Mouse (Mus musculus) E14TG2a.4 (cell line): ENCODE results near the gene B130006D01Rik.

Experiments
- H3K27me3 ChIP-seq: 2 replicates; pipeline ENCODE4 v1.6.1; 2014; ENCODE audit warnings: low read length, control low read depth; ENCODE audit not compliant: insufficient read depth
- H3K36me3 ChIP-seq: 2 replicates; pipeline ENCODE4 v1.6.1; 2014; ENCODE audit warnings: low read length, control low read depth; ENCODE audit not compliant: insufficient read depth
- H3K4me1 ChIP-seq: replicated peaks from 2 replicates; pipeline ENCODE4 v1.6.1; 2014; ENCODE audit warnings: low read depth, low read length, control low read depth
- H3K4me3 ChIP-seq: replicated peaks from 2 replicates; pipeline ENCODE4 v1.5.1; 2014; ENCODE audit warnings: mild to moderate bottlenecking, low read length
- H3K9me3 ChIP-seq: 2 replicates; pipeline ENCODE4 v1.6.1; 2014; ENCODE audit warnings: low read length, control low read depth
- CTCF ChIP-seq: conservative IDR thresholded peaks from 2 replicates; pipeline ENCODE4 v1.5.1; 2014; ENCODE audit warnings: low read length
- NANOG ChIP-seq: IDR thresholded peaks from 2 replicates; pipeline ENCODE4 v1.6.1; 2014; ENCODE audit warnings: borderline replicate concordance, low read length, mixed read lengths
- POU5F1 ChIP-seq: IDR thresholded peaks from 2 replicates; pipeline ENCODE4 v1.6.1; 2014; ENCODE audit warnings: low read length, borderline replicate concordance

Gene B130006D01Rik

DNA sequence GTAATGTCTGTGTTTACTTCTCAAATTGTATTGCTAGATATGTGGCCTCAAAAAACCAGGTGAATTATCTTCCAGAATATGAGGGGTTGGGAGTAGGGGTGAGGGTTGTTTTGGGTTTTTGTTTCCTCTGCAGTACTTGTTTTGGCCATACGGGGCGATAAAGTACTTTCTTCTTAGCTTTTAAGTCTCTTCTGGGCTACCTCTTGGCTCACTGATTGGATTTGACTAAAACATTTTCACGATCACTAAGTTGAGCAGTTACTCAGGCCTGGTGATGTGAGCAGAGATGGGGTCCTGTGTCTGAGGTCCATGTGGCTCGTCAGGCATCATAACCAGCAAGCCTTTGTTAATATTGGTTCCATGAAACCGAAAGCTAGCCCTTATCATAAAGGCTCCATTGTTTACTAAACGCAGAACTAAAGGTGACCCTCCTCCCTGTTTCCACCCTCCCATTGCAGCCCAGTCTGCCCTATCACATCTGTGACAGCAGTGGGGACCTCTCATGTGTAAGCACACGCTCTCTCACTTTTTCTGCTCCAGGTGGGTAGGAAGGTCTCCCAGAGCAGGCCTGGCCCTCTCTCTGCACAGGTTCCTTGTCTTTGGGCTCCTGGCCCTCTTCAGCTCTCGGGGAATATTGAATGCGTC, 47.5 kb downstream of the B130006D01Rik start:
- Histone ChIP-seq H3K9me3 (no peaks in the 10 kb centered on the region), H3K4me3 (peak overlapping the region; percentile 20; the same call in 1 of the 2 replicates), H3K4me1 (peaks cover 88% of the 10 kb centered on the region), H3K36me3 (peaks cover 74% of the 10 kb centered on the region), H3K27me3 (no peaks in the 10 kb centered on the region)
- TF ChIP-seq POU5F1 (no peak), CTCF (peak; percentile 58)

- Histone ChIP-seq H3K36me3 (peaks cover 68% of the 10 kb centered on the region), H3K27me3 (no peaks in the 10 kb centered on the region), H3K9me3 (no peaks in the 10 kb centered on the region), H3K4me1 (peaks cover 88% of the 10 kb centered on the region), H3K4me3 (no peak overlapping the region; the same call in 1 of the 2 replicates)
- no peak for TF ChIP-seq POU5F1
- no peak for TF ChIP-seq CTCF
- TF ChIP-seq NANOG, result no peak
These were observed 48.3 kb downstream of the B130006D01Rik start for GRCm38 (mm10) chr11:95771665-95772064.

- H3K4me1 ChIP-seq, result peaks cover 89% of the 10 kb centered on the region
- H3K4me3 ChIP-seq, result no peak overlapping the region
- no peak for TF ChIP-seq POU5F1
- TF ChIP-seq NANOG, result no peak
- TF ChIP-seq CTCF, result no peak
- H3K27me3 ChIP-seq, result no peaks in the 10 kb centered on the region
- H3K36me3 ChIP-seq, result peaks cover 71% of the 10 kb centered on the region
- H3K9me3 ChIP-seq, result no peaks in the 10 kb centered on the region
These were observed 49.9 kb downstream of the B130006D01Rik start for GRCm38 (mm10) chr11:95773264-95773663.
